Mouse (Mus musculus) small intestine, adult 2 months (tissue): ENCODE data around the gene Zfp14. TPM values are rescaled to one million over a fixed set of nuclear protein-coding genes. Genes with fewer than 3 reads are reported as not detected.
A peak's percentile ranks its signal among the peaks of the same experiment; 100 is the strongest.

Experiments
- H3K27ac ChIP-seq: fragments of 200-500 bp; 2 replicates; pipeline ENCODE4 v1.5.1; 2012; ENCODE audit warnings: low read depth, low read length, control low read depth, inconsistent platforms; ENCODE audit not compliant: insufficient read depth
- H3K27me3 ChIP-seq: fragments of 200-500 bp; 2 replicates; pipeline ENCODE4 v1.6.1; 2012; ENCODE audit warnings: mild to moderate bottlenecking, moderate library complexity, low read length, inconsistent platforms; ENCODE audit not compliant: control insufficient read depth, insufficient read depth
- H3K36me3 ChIP-seq: fragments of 200-500 bp; 2 replicates; pipeline ENCODE4 v1.6.1; 2012; ENCODE audit warnings: mild to moderate bottlenecking, low read length, control low read depth, inconsistent platforms; ENCODE audit not compliant: control insufficient read depth, insufficient read depth
- H3K4me1 ChIP-seq: fragments of 200-500 bp; 2 replicates; pipeline ENCODE4 v1.6.1; 2012; ENCODE audit warnings: low read length, inconsistent platforms, mixed read lengths; ENCODE audit not compliant: control insufficient read depth, insufficient read depth, insufficient read length
- H3K4me3 ChIP-seq: fragments of 200-500 bp; 2 replicates; pipeline ENCODE4 v1.5.1; 2012; ENCODE audit warnings: low read depth, mild to moderate bottlenecking, control low read depth, inconsistent platforms, low read length, moderate library complexity
- CTCF ChIP-seq: fragments of 200-500 bp; IDR thresholded peaks from 2 replicates; pipeline ENCODE4 v1.5.1; 2012; ENCODE audit warnings: low read depth, mild to moderate bottlenecking, control low read depth, inconsistent platforms, low read length, moderate library complexity, mixed read lengths; ENCODE audit not compliant: insufficient replicate concordance, insufficient read length; ENCODE audit errors: extremely low read depth
- POLR2A ChIP-seq: fragments of 200-500 bp; IDR thresholded peaks from 2 replicates; pipeline ENCODE4 v1.6.1; 2012; ENCODE audit warnings: low read depth, mild to moderate bottlenecking, control low read depth, inconsistent platforms, low read length, moderate library complexity
- WGBS: fragments of 180-500 bp; shearing (Covaris S2); methylation state at CpG from one replicate; pipeline ENCODE4 v1.1.7; 2018; 5-methylcytosine and 5-hydroxymethylcytosine counted together
- polyA plus RNA-seq: library from polyadenylated mRNA; depleted of rRNA; stranded (reverse); fragments of >200 nt; gene quantifications from 2 replicates; pipeline ENCODE4 v1.2.3, GENCODE M21; 2012

The Zfp14 gene
- polyA plus RNA-seq, 1 experiment, result 0.58 TPM

DNA sequence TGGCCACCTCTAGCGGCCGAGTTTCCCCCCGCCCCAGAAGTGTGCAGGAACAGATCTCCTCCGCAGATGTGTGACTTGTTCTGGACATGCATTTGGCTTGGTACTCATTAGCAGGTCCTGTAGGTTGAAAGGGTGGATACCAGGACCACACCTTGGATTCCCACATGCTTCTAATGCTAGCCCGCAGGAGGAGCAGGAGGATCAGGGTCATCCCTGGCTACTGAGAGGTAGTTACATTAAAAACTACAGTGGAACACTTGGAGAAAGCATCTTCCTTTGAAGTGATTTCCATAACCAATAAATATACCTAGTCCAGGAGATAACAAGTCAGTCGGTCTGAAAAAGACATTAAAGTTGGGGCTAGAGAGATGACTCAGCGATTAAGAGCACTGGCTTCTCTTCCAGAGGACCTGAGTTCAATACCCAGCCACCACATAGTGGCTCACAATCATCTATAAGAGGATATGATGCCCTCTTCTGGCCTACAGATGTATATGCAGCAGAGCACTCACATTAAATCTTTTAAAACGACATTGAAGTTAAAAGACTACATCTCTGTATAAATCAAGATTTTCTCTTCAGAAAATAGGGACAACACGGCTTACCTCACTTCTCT, 39.9 kb upstream of the Zfp14 start:
- Histone ChIP-seq H3K36me3 (no peaks in the 10 kb centered on the region), H3K27me3 (no peaks in the 10 kb centered on the region), H3K27ac (no peak overlapping the region; the same call in 1 of the 2 replicates), H3K4me3 (peak overlapping the region; percentile 52), H3K4me1 (peaks cover 9% of the 10 kb centered on the region; the same call in 1 of the 2 replicates)
- 3% methylated on average over 9 of the region's 9 CpGs for WGBS
- TF ChIP-seq CTCF, result peak; percentile 22; the same call in 1 of the 2 replicates
- no peak for TF ChIP-seq POLR2A

DNA sequence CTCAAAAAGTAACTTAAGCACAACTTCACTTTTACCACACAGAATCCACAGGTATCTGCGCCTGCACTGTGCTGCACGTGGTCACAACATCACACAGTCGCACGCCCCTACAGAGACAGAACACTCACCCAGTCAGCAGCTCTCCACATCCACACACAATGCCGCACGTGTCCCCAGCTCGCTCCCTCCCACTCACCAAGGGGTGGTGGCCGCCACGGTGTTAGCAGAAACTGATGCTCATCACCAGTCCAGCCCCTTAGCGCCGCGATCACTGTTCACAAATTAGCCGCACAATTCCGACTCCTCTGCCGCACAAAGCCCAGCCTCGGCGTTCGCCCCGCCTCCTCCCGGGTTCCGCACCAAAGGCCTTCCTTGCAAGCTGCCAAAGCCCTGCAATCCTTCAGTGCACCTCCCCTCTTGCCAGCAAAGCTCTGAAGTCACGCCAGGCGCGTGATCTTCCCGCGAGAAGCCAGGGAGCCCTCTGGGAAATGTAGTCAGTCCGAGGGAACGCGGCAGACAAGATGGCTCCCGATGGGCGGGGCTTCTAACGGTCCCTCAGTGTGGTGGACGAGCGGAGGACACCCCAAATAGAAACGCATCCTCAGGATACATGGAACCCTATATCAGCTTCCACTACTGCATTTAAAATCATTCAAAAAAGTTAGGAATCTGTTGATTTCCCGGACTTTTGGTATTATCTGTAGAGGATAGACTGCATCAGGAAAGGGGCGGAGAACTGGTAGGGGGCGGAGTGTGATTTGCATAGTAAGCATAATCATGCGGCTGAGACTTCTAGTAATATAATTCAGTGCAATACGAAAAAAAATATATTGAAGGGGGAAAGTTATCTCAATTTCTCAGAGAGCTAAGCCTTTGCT, 39.2 kb upstream of the Zfp14 start, which contains the start of the genes Gm26920 and Zfp566:
Gm26920 (minus strand) TSS at position 319 of the 878 bp plus-strand sequence.
Zfp566 (minus strand) TSS at position 436 of the 878 bp plus-strand sequence.
- Histone ChIP-seq H3K27me3 (no peaks in the 10 kb centered on the region), H3K27ac (peak within 1 kb of the TSS; percentile 42), H3K4me1 (peaks cover 6% of the 10 kb centered on the region), H3K4me3 (peak within 1 kb of the TSS; percentile 90), H3K36me3 (no peaks in the 10 kb centered on the region)
- under 1% methylated on average over 40 of the region's 40 CpGs for WGBS
- TF ChIP-seq POLR2A, result peak; percentile 50; the same call in 1 of the 2 replicates
- TF ChIP-seq CTCF, result no peak

- H3K27ac ChIP-seq, result no peak overlapping the region
- no peak for TF ChIP-seq CTCF
- no peak for TF ChIP-seq POLR2A
- no peaks in the 10 kb centered on the region for H3K36me3 ChIP-seq
- peaks cover 6% of the 10 kb centered on the region for H3K4me1 ChIP-seq
- 32% methylated on average over 6 of the region's 6 CpGs for WGBS
- no peaks in the 10 kb centered on the region for H3K27me3 ChIP-seq
- H3K4me3 ChIP-seq, result no peak overlapping the region
Measured at GRCm38 (mm10) chr7:30089405-30089804, 38.2 kb upstream of the Zfp14 start.

GRCm38 (mm10) chr7:30086524-30086923, 35.3 kb upstream of the Zfp14 start:
- 73% methylated on average over 9 of the region's 9 CpGs for WGBS
- peaks cover 3% of the 10 kb centered on the region for H3K4me1 ChIP-seq
- no peaks in the 10 kb centered on the region for H3K27me3 ChIP-seq
- no peak overlapping the region for H3K27ac ChIP-seq
- no peaks in the 10 kb centered on the region for H3K36me3 ChIP-seq
- H3K4me3 ChIP-seq, result no peak overlapping the region
- TF ChIP-seq CTCF, result no peak
- no peak for TF ChIP-seq POLR2A

- Histone ChIP-seq H3K4me3 (peak within 1 kb of the TSS; percentile 72), H3K36me3 (no peaks in the 10 kb centered on the region), H3K4me1 (no peaks in the 10 kb centered on the region), H3K27ac (no peak within 1 kb of the TSS), H3K27me3 (no peaks in the 10 kb centered on the region)
- TF ChIP-seq CTCF (no peak), POLR2A (no peak)
- 1% methylated on average over 50 of the region's 50 CpGs for WGBS
Measured at GRCm38 (mm10) chr7:30072146-30073028, 21.2 kb upstream of the Zfp14 start, which contains the start of gene Zfp82. TSS of gene Zfp82 (minus strand) at chr7:30072900.

DNA sequence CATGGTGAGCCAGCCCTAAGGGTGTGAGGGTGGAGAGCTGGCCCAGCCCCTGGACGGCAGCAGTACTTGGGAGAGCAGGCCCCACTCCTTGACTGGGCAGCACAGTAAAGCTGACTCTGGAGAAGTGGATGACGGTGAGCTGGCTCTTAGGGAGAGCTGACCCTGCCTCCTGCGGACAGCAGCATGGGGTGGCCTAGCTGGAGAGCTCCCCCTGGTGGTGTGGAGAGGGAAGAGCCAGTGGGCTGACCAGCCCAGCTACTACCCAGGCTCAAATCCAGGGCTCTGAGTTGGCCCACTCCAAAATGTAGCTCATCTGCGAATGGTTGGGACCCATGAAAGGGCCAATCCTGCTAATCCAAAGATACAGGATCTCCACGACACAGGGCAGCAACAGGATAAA, 13.4 kb upstream of the Zfp14 start:
- Histone ChIP-seq H3K27ac (no peak overlapping the region), H3K4me1 (no peaks in the 10 kb centered on the region), H3K36me3 (peaks cover 2% of the 10 kb centered on the region; the same call in 1 of the 2 replicates), H3K4me3 (no peak overlapping the region), H3K27me3 (no peaks in the 10 kb centered on the region)
- TF ChIP-seq CTCF (no peak), POLR2A (no peak)
- WGBS, result 87% methylated on average over 5 of the region's 5 CpGs
